Mouse (Mus musculus) left cerebral cortex, adult 9 months (tissue): ENCODE measurements around the gene Efna1.

ENCODE experiments used
- DNase-seq, 2 experiments: peaks; one replicate each; pipeline ENCODE4 v3.0.0; 2022; ENCODE audit warnings: low spot score in 2 of 2

Gene Efna1

DNA sequence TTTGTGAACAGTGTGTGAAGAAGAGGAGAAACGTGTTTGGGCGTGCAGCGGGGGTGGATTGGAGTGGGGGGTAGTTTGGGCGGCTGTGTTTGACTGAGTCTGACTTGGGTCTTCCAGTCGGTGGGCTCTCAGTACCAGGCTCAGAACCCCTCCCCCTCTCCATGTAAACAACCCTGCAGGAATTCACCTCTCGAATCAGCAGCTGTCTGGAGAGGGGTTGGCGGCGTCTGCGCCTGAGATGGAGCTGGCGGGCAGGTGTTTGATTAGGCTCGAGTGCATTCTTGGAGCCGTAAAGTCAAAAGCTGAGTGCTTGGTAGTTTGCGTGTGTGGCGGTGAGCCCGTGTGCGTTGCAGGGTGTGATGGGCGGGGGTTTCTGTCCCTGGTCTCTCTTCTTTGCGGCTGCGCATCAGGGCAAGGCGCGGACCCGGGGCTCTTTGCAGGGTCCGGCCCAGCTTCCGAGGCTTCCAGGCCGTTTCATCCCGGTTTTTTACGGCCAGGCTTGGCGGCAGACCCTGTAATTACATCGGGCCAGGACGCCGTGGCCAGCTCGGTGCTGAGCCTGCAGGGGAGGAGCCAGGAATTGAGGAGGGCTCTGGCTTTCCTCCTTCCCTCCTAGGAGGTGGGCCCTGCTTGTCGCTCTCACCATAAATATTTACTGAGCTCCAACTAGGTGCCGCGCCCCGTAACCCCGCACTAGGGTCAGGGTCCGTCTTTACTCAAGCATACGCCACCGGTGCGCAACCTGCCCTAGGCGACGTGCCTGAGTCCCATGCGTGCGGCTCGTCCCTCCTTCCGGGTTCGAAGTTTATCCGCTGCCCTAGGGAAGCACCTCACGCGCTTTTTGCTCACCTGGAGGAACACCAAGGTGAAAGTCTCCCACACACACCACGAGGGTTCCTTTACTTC lies at the start of gene Efna1:
TSS of gene Efna1 (minus strand) at position 537 of the 906 bp plus-strand sequence.
- no peak for DNase-seq

GRCm38 (mm10) chr3:89330346-89330745 lies 49.4 kb upstream of the Efna1 start:
- DNase-seq: no peak

GRCm38 (mm10) chr3:89328623-89329022 lies 47.7 kb upstream of the Efna1 start:
- DNase-seq: no peak

- no peak for DNase-seq
These were observed 46.5 kb upstream of the Efna1 start for GRCm38 (mm10) chr3:89327371-89327870.

GRCm38 (mm10) chr3:89325882-89326281 lies 44.9 kb upstream of the Efna1 start:
- DNase-seq: no peak

- peak; percentile 80 to 89 for DNase-seq
These were observed 41.7 kb upstream of the Efna1 start, which contains the start of gene Efna3 for GRCm38 (mm10) chr3:89322514-89323165. Gene Efna3 (minus strand): TSS chr3:89322965.

GRCm38 (mm10) chr3:89322131-89322500 lies 41.2 kb upstream of the Efna1 start:
- no peak for DNase-seq

DNA sequence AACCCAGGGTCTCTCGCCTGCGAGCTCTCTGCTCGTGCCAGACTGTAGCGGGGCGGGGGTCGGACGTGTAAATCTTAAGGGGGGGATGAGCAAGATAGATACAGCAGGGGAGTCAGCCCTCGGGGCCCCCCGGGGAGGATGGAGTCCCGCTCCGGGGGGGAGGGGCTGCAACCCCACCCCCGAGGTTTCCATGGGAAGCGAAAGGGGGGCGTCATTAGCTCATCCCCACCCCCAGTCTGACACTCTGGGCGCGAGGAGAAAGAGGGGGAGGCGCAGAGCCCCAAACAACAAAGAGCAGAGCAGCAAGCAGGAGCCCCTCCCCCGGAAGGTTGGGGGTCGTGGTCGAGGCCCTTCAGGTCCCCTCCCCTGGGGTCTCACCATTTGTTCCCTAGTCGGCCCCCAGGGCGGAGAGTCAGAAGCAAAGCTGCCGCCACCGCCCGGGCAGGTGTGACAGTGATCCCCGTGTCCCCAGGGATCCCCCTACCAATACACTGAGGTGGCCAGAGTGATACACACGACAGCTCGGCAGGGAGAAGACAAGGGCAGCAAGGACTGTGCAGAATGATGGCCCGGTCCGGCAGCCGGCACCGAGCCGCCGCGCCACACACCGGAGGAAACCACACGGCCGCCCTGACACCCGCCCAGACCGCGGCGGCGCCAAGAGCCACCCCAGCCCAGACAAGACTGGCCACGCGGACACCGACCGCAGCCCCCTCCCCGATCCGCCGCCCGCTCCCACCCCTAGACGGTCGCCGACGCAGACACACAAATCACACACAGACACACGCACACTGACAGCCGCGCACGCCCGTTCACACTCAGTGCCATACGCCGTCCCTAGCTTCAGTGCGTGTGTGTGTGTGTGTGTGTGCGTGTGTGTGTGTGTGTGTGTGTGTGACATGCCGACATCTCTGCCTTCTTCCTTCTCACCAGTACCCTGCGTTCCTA lies 40.5 kb upstream of the Efna1 start:
- DNase-seq: no peak

- DNase-seq: no peak
These were observed 39.7 kb upstream of the Efna1 start for GRCm38 (mm10) chr3:89320581-89321182.

DNA sequence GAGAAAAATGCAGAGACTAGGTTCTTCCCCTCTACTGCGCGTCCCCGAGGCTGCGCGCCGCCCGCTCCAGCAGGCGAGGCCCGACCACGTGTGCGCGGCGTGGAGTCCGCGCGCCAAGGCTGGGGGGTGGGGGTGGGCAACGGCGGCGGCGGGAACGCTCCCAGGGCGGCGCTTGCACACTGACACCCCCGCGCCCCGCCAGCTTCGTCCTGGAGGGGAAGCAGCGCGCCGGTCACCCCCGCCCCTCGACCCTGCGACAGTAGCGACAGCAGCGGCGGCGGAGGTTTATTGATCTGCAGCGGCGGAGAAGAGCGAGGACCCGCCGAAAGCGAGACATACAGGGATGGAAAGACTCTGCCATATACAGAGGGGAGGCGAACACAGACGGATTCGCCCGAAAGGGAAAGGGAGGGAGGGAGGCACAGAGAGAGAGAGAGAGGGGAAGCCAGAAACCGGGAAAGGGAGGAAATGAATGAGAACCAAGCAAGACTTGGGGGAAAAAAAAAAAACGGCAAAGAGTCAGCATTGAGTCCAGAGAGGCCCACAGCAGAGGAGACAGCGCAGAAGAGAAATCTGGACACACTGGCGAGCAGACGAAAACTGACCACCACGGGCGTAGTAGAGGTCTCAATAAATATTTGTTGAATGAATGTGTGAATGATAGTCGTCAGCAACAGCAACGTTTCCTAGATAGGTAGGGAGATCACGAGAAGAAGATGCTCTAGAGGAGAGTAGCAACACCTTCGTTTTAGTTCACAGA lies 38.8 kb upstream of the Efna1 start:
- no peak for DNase-seq

- DNase-seq: no peak
These were observed 38.1 kb upstream of the Efna1 start for GRCm38 (mm10) chr3:89318971-89319590.

GRCm38 (mm10) chr3:89318316-89318715 lies 37.4 kb upstream of the Efna1 start:
- no peak for DNase-seq

DNA sequence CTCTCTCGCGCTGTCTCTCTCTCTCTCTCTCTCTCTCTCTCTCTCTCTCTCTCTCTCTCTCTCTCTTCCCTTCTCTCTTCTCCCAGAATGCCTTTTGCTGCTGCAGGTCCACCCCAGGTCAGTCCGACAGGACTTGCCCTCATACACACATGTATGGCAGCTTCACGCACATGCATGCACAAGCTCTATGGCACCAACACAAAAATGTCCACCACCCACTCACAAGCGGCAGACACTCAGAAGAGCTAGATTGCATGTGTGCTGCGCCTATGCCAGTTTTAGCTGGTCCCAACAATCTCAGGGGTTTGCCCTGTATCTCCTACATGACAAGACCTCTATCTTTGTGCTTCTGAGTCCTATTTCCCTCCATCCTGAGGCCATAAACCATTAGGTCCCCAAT lies 36.3 kb upstream of the Efna1 start:
- no peak for DNase-seq

DNA sequence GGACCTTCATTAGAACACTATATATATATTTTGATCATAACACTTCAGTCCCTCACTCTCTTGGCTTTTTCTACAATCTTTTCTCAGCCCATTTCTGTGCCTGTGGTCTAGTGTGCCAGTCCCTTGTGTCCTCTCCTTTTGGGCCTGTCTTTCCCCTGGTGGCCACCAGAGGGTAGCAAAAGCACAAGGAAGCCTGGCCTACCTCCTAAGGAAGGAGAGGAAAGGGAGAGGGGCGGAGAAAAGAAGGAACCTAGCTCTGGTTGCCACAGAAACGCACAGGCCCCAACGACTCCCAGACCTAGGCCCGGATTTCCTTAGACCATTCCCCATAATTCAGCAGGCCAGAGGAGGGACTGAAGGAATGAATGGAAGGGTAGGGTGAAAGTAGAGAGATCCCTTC lies 35.9 kb upstream of the Efna1 start:
- DNase-seq: peak in 1 of 2 experiments; percentile 94

DNA sequence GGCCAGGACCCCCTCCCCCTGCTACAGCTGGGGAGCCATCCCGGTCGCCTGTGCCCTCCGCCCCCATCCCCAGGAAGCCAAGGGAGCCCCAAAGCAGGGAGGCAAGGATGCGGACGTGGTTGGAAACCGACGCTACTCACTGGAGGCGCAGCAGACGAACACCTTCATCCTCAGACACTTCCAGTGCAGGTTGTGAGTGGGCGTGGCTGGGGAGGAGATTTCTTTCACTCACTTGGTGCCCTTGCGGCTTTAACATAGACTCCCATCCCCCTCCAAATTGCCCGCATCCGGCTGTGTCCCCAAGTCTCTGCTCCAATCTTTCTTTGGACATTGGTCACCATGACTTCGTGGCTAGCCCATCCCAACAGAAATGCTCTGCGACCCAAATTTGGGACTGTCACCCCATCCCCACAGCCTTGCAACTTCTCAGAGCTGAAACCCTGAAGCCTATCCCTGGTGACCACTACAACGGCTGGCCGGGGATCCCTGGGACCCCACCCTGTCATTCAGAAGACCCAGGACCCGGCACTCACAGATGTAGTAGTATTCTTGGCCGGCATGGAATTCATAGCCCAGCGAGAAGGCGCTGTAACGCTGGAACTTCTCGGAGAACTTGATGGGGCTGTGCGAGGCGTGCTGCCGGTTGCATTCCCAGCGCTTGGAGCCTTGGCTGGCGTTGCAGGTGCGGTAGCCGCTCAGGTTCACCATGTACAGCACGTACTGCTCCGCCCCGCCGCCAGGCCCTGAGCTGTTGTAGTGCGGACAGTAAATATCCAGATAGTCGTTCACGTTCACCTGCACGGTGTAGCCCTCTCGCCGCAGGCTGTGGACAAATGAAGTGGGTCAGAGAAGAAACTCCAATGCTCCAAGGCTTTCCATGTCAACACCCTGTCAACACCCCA lies 35.2 kb upstream of the Efna1 start:
- DNase-seq: no peak

GRCm38 (mm10) chr3:89315195-89315929 lies 34.4 kb upstream of the Efna1 start:
- DNase-seq: peak in 1 of 2 experiments; percentile 79

GRCm38 (mm10) chr3:89314791-89315190 lies 33.8 kb upstream of the Efna1 start:
- no peak for DNase-seq

GRCm38 (mm10) chr3:89314340-89314739 lies 33.4 kb upstream of the Efna1 start:
- DNase-seq: no peak
